Mouse (Mus musculus) heart, postnatal 0 days (tissue): ENCODE results near the gene Acadvl.

ENCODE experiments used
- CTCF ChIP-seq: IDR thresholded peaks from 2 replicates; pipeline ENCODE4 v1.5.1; 2016; ENCODE audit warnings: antibody characterized with exemption, control low read depth, low read depth
- EP300 ChIP-seq: IDR thresholded peaks from 2 replicates; pipeline ENCODE4 v1.6.1; 2016; ENCODE audit warnings: antibody characterized with exemption, low read depth

DNA sequence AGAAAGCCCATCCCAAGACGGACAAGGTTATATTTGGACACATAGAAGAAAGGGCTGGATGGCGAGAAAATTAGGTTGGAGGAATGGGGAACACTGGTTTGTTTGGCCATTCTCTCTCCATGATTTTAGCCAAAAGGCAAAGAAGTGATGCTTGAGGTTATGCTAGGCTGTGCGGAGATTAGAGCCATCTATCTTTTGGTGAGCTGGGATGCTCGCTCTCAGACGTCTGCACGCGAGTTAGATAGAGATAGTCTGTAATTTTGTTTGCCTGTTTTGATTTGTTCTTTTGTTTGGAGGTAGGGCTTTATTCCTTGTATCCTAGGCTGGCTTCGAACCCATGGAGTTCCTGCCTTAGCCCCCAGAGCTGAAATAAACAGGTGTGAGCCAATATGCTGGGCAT is 14.1 kb downstream of the Acadvl start:
- TF ChIP-seq CTCF (no peak), EP300 (no peak)
